Mouse (Mus musculus) thymus, adult 2 months (tissue): ENCODE data around the gene Plcl1.

Experiments
- CTCF ChIP-seq: fragments of 200-500 bp; IDR thresholded peaks from 2 replicates; pipeline ENCODE4 v1.5.1; 2012; ENCODE audit warnings: mild to moderate bottlenecking, control low read depth, low read length, moderate library complexity, borderline replicate concordance; ENCODE audit not compliant: control insufficient read depth, poor library complexity, insufficient read depth; ENCODE audit errors: extremely low read depth
- POLR2A ChIP-seq: fragments of 200-500 bp; IDR thresholded peaks from 2 replicates; pipeline ENCODE4 v1.6.1; 2012; ENCODE audit warnings: mild to moderate bottlenecking, low read length, control low read depth, moderate library complexity; ENCODE audit not compliant: control insufficient read depth, poor library complexity, insufficient read depth; ENCODE audit errors: extremely low read depth

GRCm38 (mm10) chr1:55572202-55572601 is 166.5 kb downstream of the Plcl1 start:
- TF ChIP-seq CTCF, result no peak
- TF ChIP-seq POLR2A, result no peak
